Mouse (Mus musculus) cerebellum, postnatal 36 days (tissue): ENCODE measurements around the gene Gm10203.
"Not testable (repeated sequence)": the region's sequence is repeated elsewhere in the genome, so short reads cannot be mapped to it uniquely, and the experiment has no call there.

Source experiments
- DNase-seq, 2 experiments: peaks; one replicate each; pipeline ENCODE4 v3.0.0; 2021 to 2022; ENCODE audit warnings: mixed read lengths in 2 of 2

The Gm10203 gene

DNA sequence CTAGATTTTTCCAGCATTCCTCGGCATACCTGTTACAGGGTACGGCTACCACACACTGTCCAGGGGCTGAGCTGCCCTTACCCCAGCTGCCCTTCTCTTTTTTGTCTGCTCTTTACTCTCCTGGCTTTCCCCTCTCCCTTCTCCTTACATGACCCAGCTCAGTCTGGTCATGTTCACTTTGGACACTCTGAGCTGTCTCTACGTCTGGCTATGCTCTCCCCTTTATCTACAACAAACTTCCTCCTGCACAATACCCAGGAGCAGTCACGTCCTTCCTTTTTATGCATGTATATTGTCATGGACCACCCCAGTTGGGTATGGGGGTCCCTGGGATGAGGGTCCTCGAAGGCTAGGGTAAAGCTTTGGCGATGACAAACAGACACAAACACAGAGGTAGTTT, 5.7 kb downstream of the Gm10203 start:
- DNase-seq = no peak

DNA sequence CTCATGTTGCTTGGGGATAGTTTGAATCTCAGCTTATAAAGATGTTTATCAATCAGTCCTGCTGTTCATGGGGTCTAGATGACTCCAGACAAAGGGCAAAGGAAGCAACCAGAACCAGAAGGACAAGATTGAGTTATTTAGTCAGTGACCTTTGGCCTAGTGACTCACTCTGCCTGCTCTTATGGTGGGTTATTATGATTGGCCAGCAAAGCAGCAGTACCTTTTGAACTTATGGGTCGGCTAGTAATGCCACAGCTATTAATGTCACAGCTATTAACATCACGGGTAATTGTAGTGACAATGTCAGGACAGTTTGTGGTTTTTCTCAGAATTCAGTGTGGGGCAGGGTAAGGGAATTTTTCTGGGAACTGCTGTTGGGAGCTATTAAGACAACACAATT, 8.0 kb downstream of the Gm10203 start:
- no peak for DNase-seq

DNA sequence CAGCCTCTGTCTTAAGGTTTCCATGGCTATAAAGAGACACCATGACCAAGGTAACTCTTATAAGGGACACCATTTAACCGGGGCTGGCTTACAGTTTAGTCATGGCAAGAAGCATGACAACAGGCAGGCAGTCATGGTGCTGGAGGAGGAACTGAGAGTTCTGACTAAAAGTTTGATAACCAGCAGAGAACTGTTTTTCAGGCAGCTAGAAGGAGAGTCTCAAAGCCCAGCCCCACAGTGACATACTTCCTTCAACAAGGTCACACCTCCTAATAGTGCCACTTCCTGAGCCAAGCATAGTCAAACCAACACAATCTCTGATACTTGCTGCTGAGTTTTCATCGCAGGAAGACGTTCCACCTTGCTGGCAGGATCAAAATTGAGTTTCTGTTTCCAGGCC, 9.0 kb downstream of the Gm10203 start:
- no peak for DNase-seq

DNA sequence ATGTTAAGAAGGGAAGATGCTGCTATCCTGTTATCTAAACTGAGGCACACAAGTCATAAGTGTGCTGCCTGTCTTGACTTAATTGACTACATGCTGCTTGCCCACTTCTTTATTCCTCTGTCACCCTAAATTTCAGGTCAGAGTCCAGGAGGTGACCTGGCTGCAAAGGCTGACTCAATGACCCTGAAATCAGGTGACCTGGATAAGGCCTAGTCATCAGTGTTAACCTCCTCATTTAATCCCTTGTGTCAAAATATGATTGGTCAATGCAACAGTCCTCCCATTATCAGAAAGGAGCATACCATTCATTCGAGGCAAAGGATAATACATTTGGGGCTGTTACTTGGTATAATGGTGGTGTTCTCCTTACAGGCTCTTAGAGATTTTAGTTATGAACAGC, 9.5 kb downstream of the Gm10203 start, which contains the start of gene Etfbkmt:
Gene Etfbkmt (plus strand): TSS at position 379 of the 400 bp plus-strand sequence.
- DNase-seq = no peak

DNA sequence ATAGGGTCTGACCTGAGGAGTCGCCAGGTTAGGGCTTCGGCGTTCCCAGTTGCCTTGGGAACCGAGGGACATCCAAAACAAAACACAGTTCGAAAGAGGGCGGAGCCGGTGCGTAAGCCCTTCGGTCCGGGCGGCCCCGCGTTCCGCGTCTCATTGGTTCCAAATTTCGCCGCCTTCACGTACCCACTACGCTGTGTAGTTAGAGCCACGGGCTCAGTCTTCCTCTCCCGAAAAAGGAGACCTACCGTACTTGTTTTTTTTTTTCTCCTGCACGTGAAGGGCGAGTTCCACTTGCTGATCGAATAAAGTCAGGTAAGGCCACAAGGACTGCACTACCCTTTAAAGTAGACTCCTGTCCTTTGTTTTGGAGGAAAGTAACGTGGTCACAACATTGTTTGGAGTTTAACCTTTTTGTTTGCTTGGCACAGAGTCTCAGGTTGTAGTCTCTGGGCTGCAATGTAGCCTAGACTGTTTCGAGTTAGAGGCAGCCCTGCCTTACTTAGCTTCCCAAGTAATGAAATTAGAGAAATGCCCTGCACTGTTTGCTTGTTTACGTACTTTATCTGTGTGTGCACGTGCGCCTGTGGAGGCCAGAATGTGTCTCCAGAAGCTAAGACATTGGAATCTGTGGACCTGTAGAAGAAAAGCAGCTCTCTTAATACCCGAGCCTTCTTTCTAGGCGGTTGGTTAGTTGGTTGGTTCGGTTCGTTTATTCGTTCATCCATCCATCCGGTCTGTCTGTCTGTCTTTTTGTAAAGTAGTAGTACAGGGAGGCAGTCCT, 11.6 kb downstream of the Gm10203 start:
- peak; percentile 73 to 74 for DNase-seq

DNA sequence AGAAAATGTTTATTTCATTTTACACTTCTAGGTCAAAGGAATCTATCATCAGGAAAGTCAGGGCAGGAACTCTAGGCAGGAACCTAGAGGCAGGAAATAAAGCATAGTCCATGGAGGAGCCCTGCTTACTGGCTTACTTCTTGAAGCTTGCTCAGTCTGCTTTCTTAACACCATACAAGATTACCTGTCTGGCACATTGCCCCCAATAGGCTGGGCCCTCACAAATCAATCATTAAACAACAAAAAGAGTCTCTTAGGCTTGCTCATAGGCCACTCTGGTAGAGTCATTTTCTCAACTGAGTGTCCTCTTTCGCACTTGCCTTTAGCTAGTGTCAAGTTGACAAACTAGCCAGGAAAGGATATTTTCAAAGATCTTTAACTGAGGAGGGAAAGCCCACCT, 15.2 kb downstream of the Gm10203 start:
- DNase-seq = no peak

DNA sequence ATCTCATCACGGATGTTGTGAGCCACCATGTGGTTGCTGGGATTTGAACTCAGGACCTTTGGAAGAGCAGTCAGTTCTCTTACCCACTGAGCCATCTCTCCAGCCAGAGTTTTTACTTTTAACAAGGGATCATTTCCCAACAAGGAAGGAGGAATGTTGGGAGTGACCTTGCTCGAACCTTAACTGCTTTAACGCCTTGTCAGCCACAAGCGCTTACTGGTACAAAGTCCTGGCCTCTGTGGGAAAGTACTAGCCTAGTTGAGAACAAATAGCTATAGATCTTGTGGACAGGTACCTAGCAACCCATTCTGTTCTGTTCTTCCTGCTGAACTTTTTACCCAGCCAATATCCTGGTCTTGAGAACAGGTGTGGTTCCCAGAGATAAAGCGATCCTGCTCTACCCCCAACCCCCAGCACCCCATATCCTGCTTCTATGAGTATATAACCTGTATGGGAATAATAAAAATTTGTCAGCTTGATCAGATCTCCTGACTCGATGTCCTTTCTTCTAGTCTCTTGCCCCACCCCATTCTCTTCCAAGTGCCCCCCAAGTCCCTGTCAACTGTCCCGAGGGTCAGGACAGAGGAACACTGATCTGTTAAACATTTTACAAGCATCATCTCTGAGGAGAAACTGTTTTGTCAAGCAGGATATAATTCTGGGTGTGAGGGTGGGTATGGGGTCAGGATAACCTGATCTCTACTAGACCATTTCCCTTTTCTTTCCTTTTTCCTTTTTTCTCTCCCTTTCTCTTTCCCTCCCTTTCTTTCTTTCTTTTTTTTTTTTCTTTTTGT, 18.7 kb downstream of the Gm10203 start:
- DNase-seq = no peak

DNA sequence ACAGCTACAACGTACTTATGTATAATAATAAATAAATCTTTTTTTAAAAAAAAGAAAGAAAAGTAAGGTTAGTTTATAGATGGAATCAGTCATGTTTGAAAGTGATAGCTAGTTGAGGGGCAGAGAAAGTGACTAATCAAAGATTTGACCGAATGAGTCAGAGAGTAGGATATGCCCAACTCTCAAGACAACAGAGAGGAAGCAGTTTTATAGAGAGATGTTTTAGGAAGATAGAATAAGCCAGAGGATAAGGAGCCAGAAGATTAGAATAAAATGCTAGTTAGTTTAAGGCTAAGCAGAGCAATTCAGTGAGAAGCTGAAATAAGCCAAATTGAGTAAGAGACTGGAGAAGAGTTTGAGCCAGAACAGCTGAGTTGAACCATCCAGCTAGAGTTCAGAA, 22.1 kb downstream of the Gm10203 start:
- DNase-seq = no peak

DNA sequence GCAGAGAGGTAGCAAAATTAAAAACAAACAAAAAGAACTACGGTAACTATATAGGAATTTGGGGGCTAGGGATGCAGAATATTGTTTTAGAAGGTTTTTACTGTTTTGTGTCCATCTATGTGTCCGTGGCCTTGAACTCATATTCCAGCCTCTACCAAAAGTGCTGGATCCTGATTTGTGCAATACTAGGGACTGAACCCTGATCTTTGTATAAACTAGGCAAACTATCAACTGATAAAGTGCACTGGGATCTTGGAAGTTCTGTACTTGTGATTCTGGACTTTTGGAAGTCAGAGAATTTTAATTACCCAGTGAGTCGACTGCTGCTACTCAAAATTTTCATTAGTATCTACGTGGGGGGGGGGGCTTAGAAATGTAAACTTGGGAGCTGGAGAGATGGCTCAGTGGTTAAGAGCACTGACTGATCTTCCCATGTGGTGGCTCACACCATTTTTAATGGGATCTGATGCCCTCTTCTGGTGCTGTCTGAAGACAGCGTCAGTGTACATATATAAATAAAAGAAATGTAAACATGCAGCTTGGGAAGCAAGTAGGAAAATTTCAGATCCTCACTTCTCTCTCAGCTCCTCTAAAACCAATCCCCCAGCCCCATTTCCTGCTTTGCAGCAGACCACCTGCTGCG, 23.6 kb downstream of the Gm10203 start:
- DNase-seq = no peak

DNA sequence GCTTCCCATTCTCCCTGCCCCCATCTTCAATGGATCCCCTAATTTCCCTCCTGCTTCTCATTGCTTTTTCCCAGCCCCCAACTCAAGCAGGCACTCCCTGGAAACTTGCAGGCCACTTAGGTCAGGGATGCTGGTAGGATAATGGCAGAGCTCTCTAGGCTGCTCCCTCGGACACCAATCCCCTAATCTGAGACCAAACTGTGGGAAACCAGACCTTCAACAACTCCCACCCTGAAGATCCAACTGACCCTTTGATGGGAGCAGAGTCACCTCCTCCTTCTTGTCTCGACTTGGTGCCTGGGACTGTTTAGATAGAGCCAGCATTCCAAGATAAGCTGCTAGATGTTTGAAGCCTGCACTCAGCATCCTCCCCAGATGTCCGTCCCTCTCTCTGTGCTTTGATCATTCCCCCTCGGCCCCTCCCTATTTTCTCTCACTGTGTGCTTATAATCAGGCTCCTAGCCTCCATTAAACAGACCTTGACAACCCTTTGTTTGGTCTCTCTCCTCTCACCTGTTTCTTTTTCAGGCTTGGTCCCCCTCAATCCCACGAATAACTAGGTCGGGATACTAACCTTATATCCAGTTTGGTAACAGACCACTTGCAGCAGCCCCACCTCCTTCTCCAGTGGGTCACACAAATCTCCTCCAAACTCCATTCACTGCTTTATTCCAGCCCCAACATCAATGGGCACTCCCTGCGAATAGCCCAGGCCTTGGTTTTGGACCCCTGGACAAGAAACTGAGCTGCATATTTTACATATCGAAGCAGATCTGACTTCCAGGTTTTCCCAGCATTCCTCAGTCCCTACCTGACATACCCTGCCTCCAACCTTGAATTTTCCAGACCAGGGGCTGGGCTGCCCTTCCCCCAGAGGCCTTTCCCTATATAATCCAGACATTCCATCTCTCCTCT, 24.4 kb downstream of the Gm10203 start:
- no peak for DNase-seq

DNA sequence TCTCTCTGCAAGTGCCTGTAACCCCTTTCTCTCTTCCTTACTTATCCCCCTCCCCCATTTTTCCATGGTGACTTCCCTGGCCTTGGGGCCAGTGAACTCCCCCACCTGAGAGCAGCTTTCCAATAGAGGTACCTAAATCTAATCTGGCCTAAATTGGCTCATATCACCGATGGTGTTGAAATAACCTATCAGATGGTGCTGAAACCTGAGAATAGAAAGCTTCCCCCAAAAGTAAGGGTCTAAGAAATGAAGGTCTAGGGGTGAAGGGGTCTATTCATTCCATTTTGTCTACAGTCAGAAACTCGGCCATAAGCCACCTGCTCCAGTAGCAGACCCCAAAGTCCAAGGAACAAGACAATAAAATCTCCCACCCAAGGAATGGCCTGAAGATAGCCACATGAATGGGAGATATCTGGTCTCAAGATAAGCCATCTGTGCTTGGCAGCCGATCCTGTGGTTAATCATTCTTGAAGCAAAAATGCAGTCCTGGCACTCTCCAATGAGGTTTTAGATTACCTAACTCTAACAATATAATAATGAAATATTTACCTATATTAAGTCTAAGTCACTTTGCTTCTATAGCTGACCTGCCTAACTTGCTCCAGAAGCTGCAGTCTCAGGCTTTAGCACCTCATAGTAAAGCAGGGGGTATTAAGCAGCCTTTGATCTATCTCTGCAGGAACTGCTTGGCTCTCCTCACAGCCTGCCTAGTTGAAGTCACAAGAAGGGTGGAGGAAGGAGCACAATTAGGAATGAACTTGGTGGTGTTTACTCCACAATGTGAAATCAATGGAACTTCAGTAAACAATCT, 25.3 kb downstream of the Gm10203 start:
- no peak for DNase-seq

DNA sequence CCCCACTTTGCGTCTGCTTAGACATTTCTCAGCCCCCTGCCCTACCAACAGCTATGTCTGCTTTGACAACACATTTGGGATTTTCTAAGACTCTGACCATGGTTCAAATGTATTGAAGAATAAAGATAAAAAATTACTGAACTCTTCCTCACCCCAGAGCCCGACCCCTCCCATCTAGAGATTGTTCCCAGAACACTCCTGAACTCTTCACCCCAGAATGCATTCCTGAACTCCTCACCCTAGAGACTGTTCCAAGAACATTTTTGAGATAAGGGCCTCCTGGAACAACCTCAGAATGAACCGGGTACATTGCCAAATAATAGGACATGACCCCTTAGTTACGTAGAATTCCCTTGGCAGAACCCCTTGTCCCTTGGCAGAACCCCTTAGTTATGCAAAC, 37.1 kb downstream of the Gm10203 start:
- DNase-seq = not testable (repeated sequence)

DNA sequence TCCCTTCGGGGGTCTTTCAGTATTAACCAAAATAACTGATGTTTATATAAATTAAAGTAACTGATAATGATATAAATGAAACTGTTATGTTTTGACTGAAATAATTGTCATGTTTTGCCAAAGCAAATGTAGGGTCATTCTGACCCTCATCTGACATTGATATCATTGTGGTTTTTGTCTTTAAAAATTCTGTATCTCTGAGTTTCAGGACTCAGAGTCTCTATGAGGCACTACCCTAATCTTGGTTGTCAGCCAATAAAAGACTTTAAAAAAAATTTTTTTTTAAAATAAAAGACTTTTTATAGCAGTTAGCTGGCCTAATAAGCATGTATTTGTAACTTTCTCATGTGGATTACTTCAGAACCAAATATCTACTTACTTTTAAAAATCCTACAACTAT, 37.7 kb downstream of the Gm10203 start:
- no peak for DNase-seq

DNA sequence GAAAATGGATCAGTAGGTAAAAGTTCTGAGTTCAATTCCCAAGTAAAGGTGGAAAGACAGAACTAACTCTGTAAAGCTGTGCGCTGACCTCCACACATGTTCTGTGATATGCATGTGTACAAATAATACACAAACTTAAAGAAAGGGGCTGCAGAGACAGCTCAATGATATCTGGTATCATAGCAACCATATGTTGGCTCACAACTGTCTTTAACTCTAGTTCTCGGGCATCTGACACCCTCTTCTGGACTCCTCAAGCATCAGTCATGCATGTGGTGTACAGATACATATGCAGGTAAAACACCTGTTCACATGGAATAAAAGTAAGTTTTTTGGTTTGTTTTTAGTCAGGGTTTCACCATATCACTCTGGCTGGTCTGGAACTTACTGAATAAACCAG, 38.5 kb downstream of the Gm10203 start:
- no peak for DNase-seq

DNA sequence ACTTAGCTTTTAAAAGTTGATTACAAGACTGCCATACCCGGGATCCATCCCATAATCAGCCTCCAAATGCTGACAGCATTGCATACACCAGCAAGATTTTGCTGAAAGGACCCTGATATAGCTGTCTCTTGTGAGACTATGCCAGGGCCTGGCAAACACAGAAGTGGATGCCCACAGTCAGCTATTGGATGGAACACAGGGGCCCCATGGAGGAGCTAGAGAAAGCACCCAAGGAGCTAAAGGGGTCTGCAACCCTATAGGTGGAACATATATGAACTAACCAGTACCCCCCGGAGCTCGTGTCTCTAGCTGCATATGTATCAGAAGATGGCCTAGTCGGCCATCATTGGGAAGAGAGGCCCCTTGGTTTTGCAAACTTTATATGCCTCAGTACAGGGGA, 40.0 kb downstream of the Gm10203 start:
- DNase-seq = not testable (repeated sequence)

DNA sequence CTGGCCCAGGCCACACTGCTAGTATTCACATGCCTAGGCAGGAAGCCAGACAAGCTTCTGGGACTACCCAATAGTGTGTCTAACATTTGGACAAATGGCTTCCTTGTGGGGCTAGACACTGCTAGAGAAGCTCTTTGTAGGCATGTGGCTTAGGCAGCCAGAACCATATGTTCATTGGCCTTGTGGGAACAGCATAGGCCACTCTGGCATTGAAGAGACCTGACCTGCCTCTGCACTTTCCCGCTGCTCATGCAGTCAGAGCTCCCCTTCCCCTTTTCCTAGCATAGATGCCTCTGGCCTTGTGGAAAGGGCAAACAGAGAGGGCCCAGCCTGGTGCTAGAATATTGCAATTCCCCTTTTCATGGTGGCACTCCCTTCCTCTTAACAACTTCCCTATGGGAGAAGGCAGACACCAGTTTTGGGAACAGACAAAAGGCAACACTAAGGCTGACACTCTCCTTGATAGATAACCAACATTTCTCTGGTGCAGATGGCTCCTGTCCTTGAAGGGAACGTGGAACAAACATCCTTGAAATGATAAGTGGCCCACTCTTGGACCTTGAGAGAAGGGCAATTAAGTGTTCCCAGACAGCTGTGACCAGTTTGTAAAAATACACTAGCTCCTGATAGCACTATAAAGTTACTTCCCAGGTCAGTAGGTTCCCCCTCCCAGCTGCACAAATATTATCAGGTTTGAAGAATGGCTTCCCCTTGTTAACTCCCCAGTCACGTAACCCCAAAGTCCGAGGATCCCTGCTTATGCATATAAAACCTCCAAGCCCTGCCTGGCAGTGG, 44.1 kb downstream of the Gm10203 start:
- peak in 1 of 2 experiments; percentile 18 for DNase-seq

DNA sequence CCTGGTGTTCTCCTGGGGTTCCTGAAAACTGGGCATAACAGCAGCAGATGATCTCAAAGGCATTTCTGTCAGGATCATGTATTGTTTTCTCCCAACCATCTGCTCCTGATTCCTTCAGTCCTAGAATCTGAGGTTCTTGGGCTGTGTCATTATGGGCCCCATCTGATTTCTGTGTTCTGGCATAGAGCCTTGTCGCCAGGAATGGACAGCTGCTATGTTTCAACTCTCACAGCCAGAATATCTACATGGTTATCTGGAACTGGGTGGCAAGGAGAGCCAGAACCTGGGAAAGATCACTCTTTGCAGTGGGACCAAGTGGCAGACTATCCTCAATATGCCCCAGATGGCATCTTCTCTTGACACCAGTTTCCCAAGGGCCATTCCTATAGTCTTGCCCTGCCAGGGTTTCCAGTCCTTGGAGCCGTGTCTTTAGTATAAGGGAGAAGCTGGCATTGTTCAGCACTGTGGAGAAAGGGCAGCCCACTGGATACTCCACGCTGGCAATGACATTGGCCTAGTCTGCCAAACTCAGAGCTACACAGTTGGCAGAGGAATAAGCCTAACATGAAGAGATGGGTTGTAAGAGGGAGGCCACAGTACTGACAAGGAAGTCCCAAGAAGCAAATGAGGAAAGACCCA, 45.1 kb downstream of the Gm10203 start:
- DNase-seq = peak; percentile 48 to 52

DNA sequence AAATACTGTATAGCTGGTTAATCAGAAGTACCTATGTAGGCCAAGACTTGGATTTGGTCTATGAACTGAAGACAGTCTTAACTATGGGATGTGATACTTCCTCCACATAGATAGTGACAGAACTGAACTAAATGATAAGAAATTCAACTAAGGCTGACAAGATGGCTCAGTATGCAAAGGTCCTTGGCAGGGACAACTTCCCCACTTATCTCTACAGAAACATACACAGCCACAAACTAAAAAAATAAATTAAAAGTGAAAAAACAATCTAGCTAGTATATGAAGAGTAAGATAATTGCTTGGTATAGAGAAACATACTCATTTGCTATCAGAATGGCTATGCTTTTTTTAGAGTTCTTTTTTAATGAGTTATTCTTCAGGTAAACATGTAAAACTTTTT, 49.1 kb downstream of the Gm10203 start:
- DNase-seq = no peak
